Mouse (Mus musculus) heart, adult 2 months (tissue): ENCODE data around the gene Ap5b1.

ENCODE experiments used
- CTCF ChIP-seq: fragments of 200-600 bp; IDR thresholded peaks from 2 replicates; pipeline ENCODE4 v1.8.1; 2022; ENCODE audit warnings: antibody characterized with exemption, mild to moderate bottlenecking, moderate library complexity
- EP300 ChIP-seq: fragments of 200-500 bp; IDR thresholded peaks from 2 replicates; pipeline ENCODE4 v1.6.1; 2011; ENCODE audit warnings: low read depth, low read length, control low read depth; ENCODE audit not compliant: insufficient read depth

GRCm38 (mm10) chr19:5570353-5571246 is 2.8 kb downstream of the Ap5b1 start:
- TF ChIP-seq CTCF (no peak), EP300 (no peak)
